Mouse (Mus musculus) limb, embryonic 14.5 days (tissue): Measurements from ENCODE around the gene Adh7. TPM values are rescaled to one million over a fixed set of nuclear protein-coding genes. Genes with fewer than 3 reads are reported as not detected.

ENCODE experiments used
- ATAC-seq: fragments of 200-750 bp; cut with Nextera tagmentation; 2 replicates; pipeline ENCODE4 v1.8.0; 2017; ENCODE audit warnings: low read depth, moderate number of reproducible peaks, moderate TSS enrichment; ENCODE audit not compliant: low FRiP score
- DNase-seq: peaks from one replicate; pipeline ENCODE4 v3.0.0-alpha.2; 2015; ENCODE audit warnings: low spot score
- H3K27ac ChIP-seq: fragments of 300-500 bp; sonication (generic); replicated peaks from 2 replicates; pipeline ENCODE4 v1.5.1; 2014; ENCODE audit warnings: low read depth, mild to moderate bottlenecking, low read length, moderate library complexity, mixed read lengths
- H3K27me3 ChIP-seq: fragments of 300-500 bp; sonication (generic); 2 replicates; pipeline ENCODE4 v1.6.1; 2014; ENCODE audit warnings: low read length, mixed read lengths; ENCODE audit not compliant: control insufficient read depth, insufficient read depth
- H3K36me3 ChIP-seq: fragments of 300-500 bp; sonication (generic); 2 replicates; pipeline ENCODE4 v1.6.1; 2014; ENCODE audit warnings: mild to moderate bottlenecking, low read length, moderate library complexity, mixed read lengths; ENCODE audit not compliant: control insufficient read depth, insufficient read depth
- H3K4me1 ChIP-seq: fragments of 300-500 bp; sonication (generic); 2 replicates; pipeline ENCODE4 v1.6.1; 2014; ENCODE audit warnings: antibody characterized with exemption, low read length, mixed read lengths; ENCODE audit not compliant: control insufficient read depth, insufficient read depth
- H3K4me2 ChIP-seq: fragments of 300-500 bp; sonication (generic); replicated peaks from 2 replicates; pipeline ENCODE4 v1.6.1; 2014; ENCODE audit warnings: low read depth, mild to moderate bottlenecking, low read length, moderate library complexity; ENCODE audit not compliant: severe bottlenecking
- H3K4me3 ChIP-seq: fragments of 300-500 bp; sonication (generic); replicated peaks from 2 replicates; pipeline ENCODE4 v1.5.1; 2014; ENCODE audit warnings: low read length
- H3K9ac ChIP-seq: fragments of 300-500 bp; sonication (generic); 2 replicates; pipeline ENCODE4 v1.6.1; 2014; ENCODE audit warnings: mild to moderate bottlenecking, low read depth, low read length, moderate library complexity; ENCODE audit not compliant: severe bottlenecking
- H3K9me3 ChIP-seq: fragments of 300-500 bp; sonication (generic); 2 replicates; pipeline ENCODE4 v1.6.1; 2016; ENCODE audit warnings: low read length; ENCODE audit not compliant: control insufficient read depth
- POLR2A ChIP-seq: fragments of 200-500 bp; IDR thresholded peaks from 2 replicates; pipeline ENCODE4 v1.8.0; 2012; ENCODE audit warnings: inconsistent platforms, mild to moderate bottlenecking, moderate library complexity, borderline replicate concordance; ENCODE audit not compliant: insufficient read depth, insufficient read length; ENCODE audit errors: extremely low read depth
- WGBS: fragments of 180-500 bp; shearing (Covaris S2); extraction: QIAGEN DNeasy Blood & Tissue Kit; methylation state at CpG from one replicate; pipeline ENCODE4 v1.1.7; 2014; 5-methylcytosine and 5-hydroxymethylcytosine counted together
- polyA plus RNA-seq, 2 experiments: library from polyadenylated mRNA; depleted of rRNA in 1 of 2; stranded (reverse) in 1 of 2; unstranded in 1 of 2; fragments of >200 nt; fragmentation: Nextera tagmentation in 1 of 2; extraction: Ambion mirVana in 1 of 2; gene quantifications; 2 replicates each; pipeline versions ENCODE4 v1.2.1 to v1.2.3; 2012 to 2014

Adh7 gene
- polyA plus RNA-seq, 2 experiments: 0.77 to 1.9 TPM

- H3K9ac ChIP-seq: no peak overlapping the region
- no peaks in the 10 kb centered on the region for H3K27me3 ChIP-seq
- H3K27ac ChIP-seq: no peak overlapping the region
- no peaks in the 10 kb centered on the region for H3K9me3 ChIP-seq
- 87% methylated on average over 13 of the region's 13 CpGs for WGBS
- H3K4me3 ChIP-seq: no peak overlapping the region
- TF ChIP-seq POLR2A: no peak
- DNase-seq (no peak), ATAC-seq (no peak)
- H3K36me3 ChIP-seq: no peaks in the 10 kb centered on the region
- H3K4me1 ChIP-seq: no peaks in the 10 kb centered on the region
- no peak overlapping the region for H3K4me2 ChIP-seq
These were observed 6.9 kb downstream of the Adh7 start for GRCm38 (mm10) chr3:138224363-138224954.

GRCm38 (mm10) chr3:138225331-138225730 is 7.8 kb downstream of the Adh7 start:
- Histone ChIP-seq H3K27ac (no peak overlapping the region), H3K9me3 (no peaks in the 10 kb centered on the region), H3K4me3 (no peak overlapping the region), H3K4me1 (no peaks in the 10 kb centered on the region), H3K27me3 (no peaks in the 10 kb centered on the region), H3K36me3 (no peaks in the 10 kb centered on the region), H3K9ac (no peak overlapping the region), H3K4me2 (no peak overlapping the region)
- ATAC-seq (no peak), DNase-seq (no peak)
- 66% methylated on average over 7 of the region's 7 CpGs for WGBS
- TF ChIP-seq POLR2A: no peak

GRCm38 (mm10) chr3:138225853-138226252 is 8.3 kb downstream of the Adh7 start:
- Histone ChIP-seq H3K27ac (no peak overlapping the region), H3K36me3 (no peaks in the 10 kb centered on the region), H3K27me3 (no peaks in the 10 kb centered on the region), H3K4me3 (no peak overlapping the region), H3K4me1 (no peaks in the 10 kb centered on the region), H3K9me3 (no peaks in the 10 kb centered on the region), H3K4me2 (no peak overlapping the region), H3K9ac (no peak overlapping the region)
- ATAC-seq (no peak), DNase-seq (no peak)
- TF ChIP-seq POLR2A: no peak
- WGBS: 86% methylated on average over 7 of the region's 7 CpGs

- Histone ChIP-seq H3K9ac (no peak overlapping the region), H3K27ac (no peak overlapping the region), H3K27me3 (no peaks in the 10 kb centered on the region), H3K4me3 (no peak overlapping the region), H3K4me1 (no peaks in the 10 kb centered on the region), H3K36me3 (no peaks in the 10 kb centered on the region), H3K4me2 (no peak overlapping the region), H3K9me3 (no peaks in the 10 kb centered on the region)
- ATAC-seq: no peak
- no peak for DNase-seq
- WGBS: 90% methylated on average over 6 of the region's 6 CpGs
- no peak for TF ChIP-seq POLR2A
These were observed 8.9 kb downstream of the Adh7 start for GRCm38 (mm10) chr3:138226476-138226875.

GRCm38 (mm10) chr3:138227082-138227481 is 9.5 kb downstream of the Adh7 start:
- TF ChIP-seq POLR2A: no peak
- Histone ChIP-seq H3K4me1 (no peaks in the 10 kb centered on the region), H3K27me3 (no peaks in the 10 kb centered on the region), H3K4me2 (no peak overlapping the region), H3K36me3 (no peaks in the 10 kb centered on the region), H3K9ac (no peak overlapping the region), H3K4me3 (no peak overlapping the region), H3K9me3 (no peaks in the 10 kb centered on the region), H3K27ac (no peak overlapping the region)
- ATAC-seq: no peak
- WGBS: 94% methylated on average over 2 of the region's 2 CpGs
- DNase-seq: no peak

GRCm38 (mm10) chr3:138227782-138228181 is 10.2 kb downstream of the Adh7 start:
- TF ChIP-seq POLR2A: no peak
- Histone ChIP-seq H3K4me2 (no peak overlapping the region), H3K27me3 (no peaks in the 10 kb centered on the region), H3K4me1 (no peaks in the 10 kb centered on the region), H3K9me3 (no peaks in the 10 kb centered on the region), H3K9ac (no peak overlapping the region), H3K4me3 (no peak overlapping the region), H3K27ac (no peak overlapping the region), H3K36me3 (no peaks in the 10 kb centered on the region)
- DNase-seq (no peak), ATAC-seq (no peak)
- WGBS: 94% methylated on average over 8 of the region's 8 CpGs
